Mouse (Mus musculus) CD8-positive naive resting alpha-beta T cell, adult 2 months (primary cell): ENCODE data around the gene Csad.
"Not testable (repeated sequence)": the region's sequence is repeated elsewhere in the genome, so short reads cannot be mapped to it uniquely, and the experiment has no call there.

Source experiments
- DNase-seq, 2 experiments: peaks; one replicate each; pipeline ENCODE4 v3.0.0; 2022; ENCODE audit warnings: low read depth in 2 of 2, low spot score in 2 of 2

Csad gene

GRCm38 (mm10) chr15:102165468-102166100 lies 38.9 kb downstream of the Csad start:
- DNase-seq = no peak

- DNase-seq = no peak
Observed at GRCm38 (mm10) chr15:102163900-102164693, 40.4 kb downstream of the Csad start.

GRCm38 (mm10) chr15:102160415-102161060 lies 44.0 kb downstream of the Csad start:
- DNase-seq = no peak

GRCm38 (mm10) chr15:102156836-102157235 lies 47.7 kb downstream of the Csad start:
- no peak for DNase-seq

- DNase-seq = not testable (repeated sequence)
Observed at GRCm38 (mm10) chr15:102155006-102155405, 49.5 kb downstream of the Csad start.

GRCm38 (mm10) chr15:102152646-102153045 lies 51.9 kb downstream of the Csad start:
- DNase-seq = no peak

- no peak for DNase-seq
Observed at GRCm38 (mm10) chr15:102150301-102151135, 54.0 kb downstream of the Csad start, which contains the start of gene Soat2. TSS of gene Soat2 (plus strand) at chr15:102150526.

- DNase-seq = no peak
Observed at GRCm38 (mm10) chr15:102149561-102149960, 55.0 kb downstream of the Csad start.

GRCm38 (mm10) chr15:102147674-102148402 lies 56.7 kb downstream of the Csad start:
- DNase-seq = no peak

- peak; percentile 30 to 39 for DNase-seq
Observed at GRCm38 (mm10) chr15:102146882-102147281, 57.6 kb downstream of the Csad start.

GRCm38 (mm10) chr15:102146089-102146488 lies 58.4 kb downstream of the Csad start:
- DNase-seq = no peak

- DNase-seq = no peak
Observed at GRCm38 (mm10) chr15:102145330-102145729, 59.2 kb downstream of the Csad start.

GRCm38 (mm10) chr15:102144726-102145125 lies 59.8 kb downstream of the Csad start:
- no peak for DNase-seq

GRCm38 (mm10) chr15:102144274-102144711 lies 60.2 kb downstream of the Csad start, which contains the start of gene Igfbp6:
TSS of gene Igfbp6 (plus strand) at chr15:102144362.
- no peak for DNase-seq

- DNase-seq = no peak
Observed at GRCm38 (mm10) chr15:102142914-102143912, 61.3 kb downstream of the Csad start.

- DNase-seq = no peak
Observed at GRCm38 (mm10) chr15:102141120-102141519, 63.4 kb downstream of the Csad start.

GRCm38 (mm10) chr15:102136129-102136758 lies 68.3 kb downstream of the Csad start, which contains the start of gene Spryd3:
TSS of gene Spryd3 (minus strand) at chr15:102136234.
- peak; percentile 94 to 97 for DNase-seq

GRCm38 (mm10) chr15:102135522-102136128 lies 68.9 kb downstream of the Csad start:
- DNase-seq = no peak
